Mouse (Mus musculus) liver, adult 2 months (tissue): ENCODE results near the gene Plet1.

Experiments used
- CTCF ChIP-seq: fragments of 200-500 bp; IDR thresholded peaks from 2 replicates; pipeline ENCODE4 v1.5.1; 2011; ENCODE audit warnings: low read depth, low read length, control low read depth
- POLR2A ChIP-seq: fragments of 200-500 bp; IDR thresholded peaks from 2 replicates; pipeline ENCODE4 v1.6.1; 2011; ENCODE audit warnings: low read length, control low read depth; ENCODE audit not compliant: insufficient read depth; ENCODE audit errors: extremely low read depth

DNA sequence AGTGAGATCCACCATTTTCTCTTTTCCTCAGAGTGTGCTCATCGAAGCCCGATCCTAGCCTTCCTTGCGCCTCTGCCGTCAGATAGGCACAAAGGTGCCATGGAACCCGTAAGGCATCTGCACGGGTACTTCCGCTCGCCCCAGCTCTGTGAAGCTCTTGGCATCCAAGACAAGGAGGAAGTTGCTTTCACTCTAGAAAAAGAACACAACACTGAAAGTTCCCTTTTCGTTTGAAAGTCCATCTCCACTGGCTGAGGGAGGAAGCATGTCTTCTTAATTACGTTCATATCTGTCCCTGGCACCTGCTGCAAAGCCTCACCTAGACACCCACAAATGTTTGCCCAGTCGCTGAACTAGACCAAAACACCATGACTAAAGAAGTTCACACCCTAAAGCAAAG, 39.0 kb downstream of the Plet1 start:
- TF ChIP-seq CTCF = no peak
- no peak for TF ChIP-seq POLR2A
